Mouse (Mus musculus): Measurements from ENCODE around the gene Kcnip1.

The Kcnip1 gene

GRCm38 (mm10) chr11:33766976-33767938 lies 225.7 kb downstream of the Kcnip1 start:
- no peak for DNase-seq (ENCODE audit: extremely low read depth, low read depth)

DNA sequence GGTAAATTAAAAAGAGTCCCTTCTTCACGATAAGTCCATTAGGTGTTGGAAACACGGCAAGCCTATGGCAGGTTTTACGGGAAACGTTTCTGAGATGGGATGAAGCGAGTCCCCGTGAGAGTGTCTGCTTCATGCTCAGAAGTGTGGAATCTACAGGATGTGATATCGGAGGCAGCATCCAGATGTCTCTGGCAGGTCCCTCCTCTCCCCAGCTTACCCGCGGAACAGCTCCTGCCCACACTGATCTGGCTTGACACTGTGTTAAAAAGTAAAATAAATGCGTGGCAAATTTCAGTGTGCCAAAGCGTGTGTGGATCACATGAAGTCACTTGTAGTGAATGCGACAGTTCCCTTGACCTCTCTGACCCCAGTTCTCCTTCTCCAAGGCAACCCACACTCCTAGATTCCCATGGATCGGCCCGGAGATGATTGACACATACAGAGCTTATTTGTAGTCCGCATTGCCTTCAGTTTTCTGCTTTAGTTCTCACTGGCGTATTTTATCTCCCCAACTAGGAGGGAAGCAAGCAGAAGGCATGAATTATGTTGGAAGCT lies 231.7 kb downstream of the Kcnip1 start:
- no peak for DNase-seq (ENCODE audit: extremely low read depth, low read depth)

DNA sequence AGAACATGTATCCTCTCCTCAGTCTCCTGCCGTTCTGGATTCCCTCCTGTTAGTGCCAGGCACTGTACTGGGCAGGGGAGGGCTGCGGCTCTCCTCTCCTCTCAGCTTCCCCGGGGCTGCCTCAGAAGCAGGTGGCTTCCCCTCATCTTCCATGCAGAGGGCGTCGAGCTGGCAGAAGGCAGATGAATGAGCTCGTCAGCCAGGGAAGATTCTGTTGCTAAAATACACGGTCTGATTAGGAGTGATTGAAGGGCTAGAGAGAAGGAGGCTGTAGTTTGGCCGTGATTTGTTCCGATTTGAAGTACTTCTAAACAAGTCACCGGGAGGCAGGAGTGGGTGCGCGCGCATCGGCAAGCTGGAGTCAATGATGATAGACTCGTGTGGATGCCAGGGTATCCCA lies 236.3 kb downstream of the Kcnip1 start:
- DNase-seq (ENCODE audit: extremely low read depth, low read depth), result no peak

GRCm38 (mm10) chr11:33752431-33752873 lies 240.5 kb downstream of the Kcnip1 start:
- DNase-seq (ENCODE audit: extremely low read depth, low read depth), result no peak

DNA sequence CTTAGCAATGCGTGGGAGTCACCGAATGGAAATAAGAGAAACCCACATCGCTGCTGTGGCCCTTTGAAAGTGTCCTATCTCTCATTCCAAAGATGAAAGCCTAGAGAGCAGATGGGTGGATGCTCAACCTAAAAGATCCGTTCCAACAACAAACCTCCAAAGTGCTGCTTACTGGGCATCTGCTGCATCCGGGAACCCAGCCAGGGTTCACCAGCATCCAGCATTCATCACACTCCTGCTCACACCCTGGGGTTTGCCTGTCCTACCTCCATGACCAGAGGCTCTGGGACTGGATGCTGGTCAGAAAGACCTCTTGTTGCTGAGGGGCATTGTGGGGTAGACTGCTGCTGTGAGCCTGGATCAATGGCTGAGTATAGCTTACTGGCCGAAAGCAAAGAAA lies 241.4 kb downstream of the Kcnip1 start:
- DNase-seq (ENCODE audit: extremely low read depth, low read depth), result no peak

DNA sequence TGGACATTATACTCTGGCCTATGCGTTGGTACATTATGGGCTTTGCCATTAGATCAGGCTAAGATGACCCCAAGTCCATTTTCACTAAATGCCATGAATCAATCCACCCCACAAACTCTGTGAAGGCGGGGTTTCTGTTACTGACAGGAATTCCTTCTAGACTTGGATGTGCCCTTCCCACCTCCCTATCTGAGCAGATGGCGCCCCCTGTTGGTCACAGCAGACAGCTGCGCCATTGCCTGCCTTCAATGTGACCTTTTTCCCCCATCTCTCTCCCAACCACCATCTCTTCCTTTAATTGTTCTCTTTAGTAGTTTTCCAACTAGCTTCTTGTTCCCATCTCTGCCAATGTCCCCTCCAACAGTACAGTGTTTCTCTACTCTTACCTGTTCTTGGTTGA lies 243.0 kb downstream of the Kcnip1 start:
- no peak for DNase-seq (ENCODE audit: extremely low read depth, low read depth)

- no peak for DNase-seq (ENCODE audit: extremely low read depth, low read depth)
These were observed 243.5 kb downstream of the Kcnip1 start for GRCm38 (mm10) chr11:33749408-33749807.

DNA sequence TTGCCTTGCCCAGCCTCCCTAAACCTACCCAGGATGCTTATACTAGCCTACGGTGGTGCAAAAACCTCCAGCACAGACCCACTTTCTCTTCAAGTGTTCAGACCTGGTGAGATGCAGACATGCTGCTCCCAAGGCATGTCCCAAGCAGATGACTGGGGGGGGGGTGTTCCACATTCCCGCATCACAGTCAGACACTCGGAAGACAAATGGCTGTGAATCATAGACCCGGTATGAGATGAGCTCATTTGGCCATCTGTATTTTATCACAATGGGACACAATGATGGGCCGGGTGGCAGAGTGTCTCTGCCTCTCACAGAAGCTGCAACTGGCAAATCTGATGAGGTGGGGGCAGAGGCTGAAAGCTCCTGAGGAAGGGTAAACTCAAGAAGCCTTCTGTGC lies 244.2 kb downstream of the Kcnip1 start:
- no peak for DNase-seq (ENCODE audit: extremely low read depth, low read depth)

GRCm38 (mm10) chr11:33747402-33747955 lies 245.5 kb downstream of the Kcnip1 start:
- DNase-seq (ENCODE audit: extremely low read depth, low read depth), result no peak

DNA sequence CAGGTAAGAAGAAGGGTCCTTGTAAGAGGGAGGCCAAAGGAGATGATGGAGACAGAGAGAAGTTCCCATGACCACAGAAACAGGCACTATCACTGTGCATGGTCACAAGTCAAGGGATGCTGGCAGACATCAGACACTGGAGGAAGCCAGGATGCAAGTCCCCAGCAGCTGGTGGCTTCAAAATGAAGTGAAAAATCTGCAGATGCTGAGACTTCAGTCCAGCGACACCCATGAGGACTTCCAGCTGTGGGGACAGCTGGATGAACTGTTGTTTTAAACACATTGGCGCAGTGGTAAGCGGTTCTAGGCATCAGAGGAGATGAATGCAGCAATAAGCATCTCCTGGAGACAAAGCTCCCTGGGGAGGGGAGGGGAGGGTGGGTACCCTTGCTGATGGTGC lies 246.6 kb downstream of the Kcnip1 start:
- DNase-seq (ENCODE audit: extremely low read depth, low read depth), result no peak

DNA sequence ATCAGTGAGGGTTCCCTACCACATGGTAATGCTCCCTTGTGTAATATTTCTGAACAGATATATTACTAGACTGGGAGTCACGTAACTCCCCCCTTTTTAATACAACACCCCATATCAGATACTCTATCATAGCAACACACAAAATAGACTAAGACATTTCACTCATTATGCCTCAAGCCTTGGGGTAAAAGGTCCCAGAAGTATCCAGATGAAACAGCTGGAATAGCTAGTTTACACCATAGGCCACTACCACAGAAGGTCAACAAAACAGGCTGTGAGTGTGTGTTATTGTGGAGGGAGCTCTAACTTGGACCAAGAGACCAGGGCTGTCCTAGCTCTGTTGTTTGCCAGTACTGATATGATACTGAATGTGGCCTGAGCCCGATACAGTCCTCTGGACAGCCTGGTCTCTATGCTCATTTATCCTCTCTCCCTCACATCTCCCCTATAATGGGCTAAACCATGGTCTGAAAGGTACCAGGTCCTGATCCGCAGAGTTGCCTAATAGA lies 247.1 kb downstream of the Kcnip1 start:
- DNase-seq (ENCODE audit: extremely low read depth, low read depth), result no peak

DNA sequence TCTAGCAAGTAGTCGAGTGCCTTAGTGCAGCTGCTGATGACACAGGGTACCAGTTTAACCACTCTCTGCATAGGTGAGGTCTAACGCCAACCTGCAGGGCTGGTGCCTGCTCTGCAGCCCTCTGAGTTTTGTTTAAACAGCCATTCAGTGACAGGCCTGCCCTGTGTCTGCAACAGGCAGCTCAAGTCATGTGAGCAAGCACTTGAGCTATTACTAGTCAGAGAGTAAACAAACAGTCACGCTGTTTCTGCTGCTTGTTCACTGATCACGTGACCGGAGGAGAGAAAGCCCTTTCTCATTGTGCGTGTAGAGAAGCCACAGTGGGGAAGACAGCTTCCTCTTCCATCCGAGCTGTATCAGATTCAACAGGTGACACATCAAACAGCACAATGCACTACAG lies 248.5 kb downstream of the Kcnip1 start:
- DNase-seq (ENCODE audit: extremely low read depth, low read depth), result no peak

DNA sequence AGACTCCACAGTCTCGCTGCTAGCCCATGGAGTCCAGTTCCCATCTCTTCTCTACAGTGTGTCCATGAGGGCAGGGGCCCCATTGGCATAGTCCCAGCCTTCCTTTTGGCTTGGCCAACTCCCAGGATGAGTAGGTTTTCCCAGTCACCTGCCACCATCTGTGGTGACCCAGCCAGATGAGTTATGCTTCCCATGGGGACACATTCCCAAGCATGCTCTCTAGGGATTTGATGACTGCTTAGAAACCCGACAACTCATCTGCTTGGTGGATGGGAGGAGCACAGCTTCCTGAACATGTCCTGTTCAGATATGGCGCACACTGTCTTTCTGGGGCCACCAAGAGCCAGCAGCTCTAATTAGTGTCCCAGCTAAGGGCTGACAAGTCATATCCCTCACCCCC lies 252.8 kb downstream of the Kcnip1 start:
- DNase-seq (ENCODE audit: extremely low read depth, low read depth), result no peak

DNA sequence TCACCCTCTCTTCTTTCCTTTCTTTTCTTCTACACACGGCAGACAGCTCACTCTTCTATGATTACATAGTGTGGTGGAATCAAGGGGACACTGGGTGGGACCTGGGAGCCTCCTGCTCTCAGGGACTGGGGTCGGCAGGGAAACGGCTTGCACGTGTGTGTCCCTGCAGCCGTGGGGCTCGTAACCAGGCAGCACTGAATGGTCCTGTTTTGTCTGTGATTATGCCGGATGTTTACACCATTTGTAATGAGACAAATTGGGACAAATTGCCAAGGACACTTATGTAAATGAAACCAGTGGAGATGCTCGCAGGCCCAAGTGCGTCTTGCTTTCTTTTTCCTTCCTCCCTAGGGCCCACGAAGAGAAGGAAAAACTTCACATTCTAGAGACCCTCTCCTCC lies 256.5 kb downstream of the Kcnip1 start:
- no peak for DNase-seq (ENCODE audit: extremely low read depth, low read depth)

- no peak for DNase-seq (ENCODE audit: extremely low read depth, low read depth)
These were observed 259.7 kb downstream of the Kcnip1 start for GRCm38 (mm10) chr11:33733269-33733668.

DNA sequence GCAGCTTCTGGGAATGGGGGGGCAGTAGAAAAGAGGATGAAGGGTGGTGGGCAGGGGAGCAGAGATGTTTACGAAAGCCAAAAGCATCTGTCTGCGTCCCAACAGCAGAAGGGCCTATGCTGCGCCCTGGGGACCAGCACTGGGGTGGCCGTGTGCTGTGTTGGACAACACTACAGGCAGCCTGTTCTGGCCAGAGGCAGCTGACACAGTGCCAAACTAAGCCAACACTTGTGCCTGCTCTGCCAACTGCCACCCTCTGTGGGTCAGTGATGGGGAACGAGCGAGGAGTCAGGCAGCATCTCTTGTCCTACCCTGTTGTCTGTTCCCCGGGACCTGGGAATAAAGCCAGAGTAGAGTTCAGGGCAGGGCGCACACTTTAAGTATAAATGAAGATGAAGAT lies 260.6 kb downstream of the Kcnip1 start:
- DNase-seq (ENCODE audit: extremely low read depth, low read depth), result no peak

DNA sequence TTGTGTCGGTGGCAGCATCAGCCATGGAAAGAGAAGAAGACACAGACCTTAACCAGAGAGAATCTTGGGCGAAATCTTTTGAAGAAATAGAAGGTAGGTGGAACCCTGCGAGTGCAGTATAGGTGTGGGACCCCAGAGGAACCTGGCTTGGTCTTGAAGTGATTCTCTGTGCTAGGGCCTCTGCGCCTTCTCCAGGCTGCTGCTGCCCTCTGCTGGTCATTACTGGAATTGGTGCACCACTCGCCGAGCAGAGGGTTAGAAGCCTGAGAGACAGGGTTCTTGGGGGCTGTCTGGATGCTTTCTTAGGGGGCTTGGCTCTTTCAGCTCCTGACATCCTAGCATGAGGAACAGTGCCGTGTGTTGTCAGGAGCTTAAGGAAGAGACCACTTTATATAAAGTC lies 271.7 kb downstream of the Kcnip1 start:
- DNase-seq (ENCODE audit: extremely low read depth, low read depth), result no peak

DNA sequence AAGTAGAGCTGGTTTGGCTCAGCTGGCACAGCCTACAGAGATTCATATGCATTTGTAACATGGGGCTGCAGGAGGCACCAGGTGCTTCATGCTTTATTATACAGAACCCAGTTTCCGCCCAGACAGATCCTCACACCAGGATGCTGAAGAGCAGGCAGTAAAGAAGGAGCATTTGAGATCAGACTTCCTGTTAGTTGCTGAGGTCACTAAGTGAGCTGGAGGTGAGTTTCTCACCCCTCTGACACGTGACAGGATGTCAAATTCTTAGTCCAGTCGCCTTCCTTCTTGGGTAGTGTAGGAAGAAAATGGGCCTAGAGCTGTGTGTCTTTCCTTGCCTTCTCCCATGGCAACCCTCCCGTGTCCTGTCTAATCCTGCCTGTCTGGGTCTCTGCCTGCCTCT lies 286.2 kb downstream of the Kcnip1 start:
- no peak for DNase-seq (ENCODE audit: extremely low read depth, low read depth)

DNA sequence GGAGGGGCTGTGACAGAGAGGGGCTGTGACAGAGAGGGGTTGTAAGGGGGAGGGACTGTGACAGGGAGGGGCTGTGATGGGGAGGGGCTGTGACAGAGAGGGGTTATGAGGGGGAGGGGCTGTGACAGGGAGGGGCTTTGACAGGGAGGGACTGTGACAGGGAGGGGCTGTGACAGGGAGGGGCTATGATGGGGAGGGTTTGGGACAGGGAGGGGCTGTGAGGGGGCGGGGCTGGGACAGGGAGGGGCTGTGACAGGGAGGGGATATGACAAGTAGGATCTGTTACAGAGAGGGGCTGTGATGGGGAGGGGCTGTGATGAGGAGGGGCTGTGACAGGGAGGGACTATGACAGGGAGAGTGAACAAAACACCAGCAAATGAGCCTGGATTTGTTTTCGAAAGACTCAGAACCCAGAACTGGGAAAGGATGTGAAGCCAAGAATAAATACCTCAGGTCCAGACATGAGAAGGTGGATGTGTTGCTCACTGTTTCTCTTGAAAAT lies 290.9 kb downstream of the Kcnip1 start:
- DNase-seq (ENCODE audit: extremely low read depth, low read depth), result no peak

DNA sequence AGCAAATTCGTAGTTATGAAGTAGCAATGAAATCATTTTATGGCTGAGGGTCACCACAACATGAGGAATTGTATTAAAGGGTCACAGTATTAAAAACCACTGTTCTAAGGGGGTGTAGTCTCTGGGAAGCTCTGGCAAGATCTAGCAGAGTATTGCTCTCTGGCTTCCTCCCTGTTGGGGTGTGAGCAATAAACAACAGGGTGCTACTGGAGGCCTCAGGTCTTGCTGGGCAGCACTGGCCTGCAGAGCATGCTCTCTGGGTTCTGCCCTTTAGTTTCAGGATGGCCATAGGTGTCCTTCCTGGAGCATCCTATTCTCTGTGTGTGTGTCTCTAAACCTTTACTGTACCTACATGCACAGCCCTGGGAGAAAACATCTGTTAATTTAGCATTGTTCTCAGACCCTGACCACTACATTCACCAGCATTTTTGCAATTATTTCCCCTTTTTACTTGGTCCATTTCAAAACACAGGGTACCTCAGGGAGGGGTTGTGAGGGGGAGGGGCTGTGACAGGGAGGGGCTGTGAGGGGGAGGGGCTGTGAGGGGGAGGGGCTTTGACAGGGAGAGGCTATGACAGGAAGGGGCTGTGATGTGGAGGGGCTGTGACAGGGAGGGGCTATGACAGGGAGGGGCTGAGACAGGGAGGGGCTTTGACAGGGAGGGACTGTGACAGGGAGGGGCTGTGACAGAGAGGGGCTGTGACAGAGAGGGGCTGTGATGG lies 291.6 kb downstream of the Kcnip1 start:
- DNase-seq (ENCODE audit: extremely low read depth, low read depth), result no peak

DNA sequence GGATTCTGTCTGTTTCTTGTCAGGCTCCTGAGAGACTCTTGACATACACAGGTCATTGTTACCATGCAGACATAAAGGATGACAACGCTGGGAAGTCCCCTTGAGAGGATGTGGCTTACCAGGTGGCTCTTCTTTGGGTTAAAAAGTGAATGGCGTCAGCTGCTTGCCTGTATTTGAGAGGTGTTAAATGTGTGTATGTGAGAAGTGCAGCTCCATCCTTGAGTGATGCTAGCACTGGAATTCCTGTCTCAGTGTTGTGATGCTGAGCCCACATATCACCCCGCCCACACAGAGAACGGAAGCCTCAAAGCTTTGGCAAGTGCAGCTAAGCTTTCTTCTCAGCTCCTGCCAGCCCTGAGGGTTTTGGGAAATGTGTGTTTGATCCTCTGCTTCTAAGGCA lies 292.2 kb downstream of the Kcnip1 start:
- no peak for DNase-seq (ENCODE audit: extremely low read depth, low read depth)

- no peak for DNase-seq (ENCODE audit: extremely low read depth, low read depth)
These were observed 302.8 kb downstream of the Kcnip1 start for GRCm38 (mm10) chr11:33690181-33690580.

Data from MEL-GATA-1-ER (cell line).